Mouse (Mus musculus) brain, embryonic 14.5 days (tissue): ENCODE data around the gene Klf4.

ENCODE experiments used
- CTCF ChIP-seq: fragments of 200-500 bp; IDR thresholded peaks from 2 replicates; pipeline ENCODE4 v1.5.1; 2012; ENCODE audit warnings: inconsistent platforms, mild to moderate bottlenecking, moderate library complexity, borderline replicate concordance; ENCODE audit not compliant: insufficient read depth, insufficient read length; ENCODE audit errors: extremely low read depth
- POLR2A ChIP-seq: fragments of 200-500 bp; IDR thresholded peaks from 2 replicates; pipeline ENCODE4 v1.6.1; 2012; ENCODE audit warnings: mild to moderate bottlenecking, inconsistent platforms, borderline replicate concordance; ENCODE audit not compliant: poor library complexity, insufficient read depth, insufficient read length, severe bottlenecking; ENCODE audit errors: extremely low read depth

DNA sequence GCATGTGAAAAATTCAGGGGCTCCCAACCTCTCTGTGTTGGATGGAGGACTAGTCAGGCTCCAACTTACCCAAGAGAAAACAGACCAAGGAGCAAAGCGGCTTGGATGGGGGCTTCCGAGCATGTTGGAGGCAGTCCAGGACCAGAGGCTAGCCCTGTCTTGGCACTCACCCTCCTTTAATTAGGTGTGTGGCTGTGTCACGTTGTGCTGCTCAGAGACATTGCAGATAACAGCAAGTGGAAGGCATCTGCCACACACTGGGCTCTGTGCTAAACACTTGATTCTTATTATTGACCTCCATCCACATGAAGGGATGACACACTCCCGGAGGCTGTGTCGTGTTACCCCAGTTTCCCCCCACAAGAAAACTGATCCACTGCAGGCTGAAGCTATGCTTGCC lies 53.9 kb downstream of the Klf4 start:
- no peak for TF ChIP-seq CTCF
- no peak for TF ChIP-seq POLR2A
